Mouse (Mus musculus) cerebellum, adult 9-10 months (tissue): ENCODE results near the gene Ceacam9.
"Not testable (repeated sequence)": the region's sequence is repeated elsewhere in the genome, so short reads cannot be mapped to it uniquely, and the experiment has no call there.

Experiments used
- DNase-seq: peaks from one replicate; pipeline ENCODE4 v3.0.0; 2022

Ceacam9 gene

GRCm38 (mm10) chr7:16721629-16722028, at the start of gene Ceacam9:
Ceacam9 (plus strand) TSS chr7:16721929.
- no peak for DNase-seq

GRCm38 (mm10) chr7:16673823-16674222, 47.9 kb upstream of the Ceacam9 start:
- no peak for DNase-seq

- not testable (repeated sequence) for DNase-seq
Observed at GRCm38 (mm10) chr7:16674699-16675098, 47.0 kb upstream of the Ceacam9 start.

GRCm38 (mm10) chr7:16675605-16676004, 46.1 kb upstream of the Ceacam9 start, which contains the start of gene Ceacam15:
Ceacam15 (minus strand) TSS chr7:16675705.
- no peak for DNase-seq

GRCm38 (mm10) chr7:16680194-16680593, 41.5 kb upstream of the Ceacam9 start:
- DNase-seq: not testable (repeated sequence)

GRCm38 (mm10) chr7:16689196-16689595, 32.5 kb upstream of the Ceacam9 start:
- DNase-seq: no peak

- DNase-seq: no peak
Observed at GRCm38 (mm10) chr7:16695025-16695424, 26.7 kb upstream of the Ceacam9 start.

- no peak for DNase-seq
Observed at GRCm38 (mm10) chr7:16699042-16699441, 22.7 kb upstream of the Ceacam9 start.

DNA sequence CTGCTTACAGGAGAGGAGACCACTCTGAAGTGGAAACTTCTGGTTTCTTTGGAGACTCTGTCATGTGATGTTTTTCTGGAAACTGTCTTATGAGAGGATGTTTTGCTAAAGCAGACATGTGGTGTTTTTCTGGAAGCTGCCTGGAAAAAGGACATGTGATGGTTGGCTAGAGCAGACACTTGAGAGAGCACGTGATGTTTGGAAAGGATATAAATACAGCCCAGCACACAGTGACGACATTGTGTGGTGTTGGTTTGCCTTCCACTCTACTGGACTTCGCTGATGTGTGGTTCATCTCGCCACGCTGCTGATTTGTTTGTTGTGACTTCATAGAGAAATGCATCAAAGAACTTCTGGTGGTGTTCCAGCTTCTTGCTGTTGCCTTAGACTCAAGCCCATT, 21.1 kb upstream of the Ceacam9 start:
- no peak for DNase-seq

DNA sequence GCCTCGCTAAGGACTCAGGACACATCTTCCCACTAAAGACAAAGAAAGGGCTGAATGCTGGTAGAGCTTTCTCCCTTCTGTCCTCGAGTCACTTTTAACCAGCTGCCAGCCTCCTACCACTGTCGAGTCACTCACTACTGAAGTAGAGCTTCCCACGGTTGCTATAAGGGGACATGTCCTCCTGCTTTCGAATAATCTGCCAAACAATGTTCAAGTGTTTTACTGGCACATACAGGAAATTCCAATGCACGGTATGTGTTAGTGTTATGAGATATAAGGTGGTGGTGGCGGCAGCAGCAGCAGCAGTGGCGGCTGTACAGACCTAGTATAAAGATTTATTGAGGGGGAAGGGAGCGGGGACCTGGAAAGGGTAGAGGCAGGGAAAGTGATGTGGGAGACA, 15.3 kb upstream of the Ceacam9 start:
- DNase-seq: no peak

DNA sequence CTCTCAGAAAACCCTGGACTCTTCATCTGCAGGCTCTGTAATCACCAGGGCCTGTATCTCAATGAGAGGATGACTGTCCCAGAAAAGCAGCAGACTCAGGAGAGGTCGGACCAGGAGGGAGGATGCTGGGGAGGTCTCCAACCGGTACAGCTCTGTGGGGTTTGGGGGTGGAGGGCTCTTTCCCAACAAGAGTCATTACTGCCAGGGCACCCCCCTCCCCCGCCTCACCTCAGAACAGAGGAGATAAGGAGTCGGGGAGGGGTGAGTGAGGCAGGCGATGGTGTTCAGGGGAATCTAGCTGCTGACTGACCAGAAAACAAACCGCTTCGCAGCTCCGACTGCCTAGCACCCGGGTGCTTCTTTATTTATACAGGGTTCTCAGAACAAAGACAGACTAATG, 13.5 kb upstream of the Ceacam9 start:
- no peak for DNase-seq

- DNase-seq: no peak
Observed at GRCm38 (mm10) chr7:16710604-16711003, 11.1 kb upstream of the Ceacam9 start.

DNA sequence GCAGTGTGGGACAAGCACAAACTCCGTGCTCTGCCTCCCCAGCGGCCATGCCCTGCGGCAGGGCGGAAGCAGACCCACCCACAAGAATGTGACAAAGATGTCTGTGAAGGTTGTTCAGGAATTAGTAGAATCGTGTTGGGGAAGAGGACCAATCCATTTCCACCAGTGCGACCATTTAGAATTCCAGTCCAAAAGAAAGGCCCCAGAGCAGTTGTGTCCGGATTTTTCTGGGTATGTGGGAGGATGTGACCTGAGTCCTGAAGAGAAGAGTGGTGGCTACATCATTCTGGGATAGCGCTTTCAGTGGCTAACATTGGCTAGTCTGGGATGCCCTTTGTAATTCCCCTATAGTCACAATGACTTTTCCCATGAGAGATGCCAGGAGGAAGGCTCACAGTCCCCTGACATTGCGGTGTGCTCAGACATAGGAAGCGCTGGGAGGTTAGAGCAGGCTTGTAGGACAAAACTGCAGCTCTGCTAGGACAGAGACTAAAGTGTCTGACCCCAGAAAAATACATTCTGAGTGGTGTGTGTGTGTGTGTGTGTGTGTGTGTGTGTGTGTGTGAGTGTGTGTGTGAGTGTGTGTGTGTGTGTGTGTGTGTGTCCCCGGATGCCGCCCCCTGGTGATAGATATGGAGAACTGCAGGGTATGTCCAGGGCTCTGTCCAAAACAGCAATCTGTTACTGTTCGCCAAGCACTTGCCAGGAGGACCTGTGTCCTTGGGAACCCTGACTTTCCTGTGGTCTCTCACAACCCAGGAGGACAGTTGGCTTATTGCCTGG, 8.9 kb upstream of the Ceacam9 start:
- no peak for DNase-seq

DNA sequence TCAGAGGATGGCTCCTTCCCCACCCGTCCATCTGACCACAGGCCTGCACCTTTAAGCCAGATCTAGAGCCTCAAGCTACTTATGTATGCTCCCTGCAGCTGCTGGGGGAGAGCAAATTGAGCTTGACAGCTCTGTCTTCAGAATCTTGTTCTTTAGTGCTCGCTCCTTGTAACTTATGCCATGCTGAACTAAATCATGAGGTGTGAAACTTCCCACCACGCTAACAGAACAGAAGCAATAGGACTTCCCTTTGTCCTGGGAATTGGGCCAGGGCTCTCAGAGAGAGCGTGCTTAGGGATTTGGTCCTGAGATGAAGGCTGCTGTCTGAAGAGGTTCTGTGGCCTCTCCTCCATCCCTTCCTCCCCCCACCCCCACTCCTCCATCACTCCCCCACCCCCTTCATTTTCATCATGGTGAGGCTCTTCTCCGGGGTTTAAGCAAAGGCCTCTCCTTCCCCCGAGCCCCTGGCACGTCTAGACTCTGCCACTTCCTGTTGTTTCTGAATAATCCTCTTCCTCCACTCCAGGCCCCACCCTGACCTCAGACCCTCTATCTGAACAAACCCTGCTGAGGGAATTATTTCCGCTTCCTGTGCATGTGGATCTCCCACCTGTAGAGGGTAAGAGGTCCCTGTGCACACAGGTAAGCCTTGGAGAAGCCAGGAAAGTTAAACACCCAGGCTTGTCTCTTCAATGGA, 5.1 kb upstream of the Ceacam9 start:
- not testable (repeated sequence) for DNase-seq

- DNase-seq: not testable (repeated sequence)
Observed at GRCm38 (mm10) chr7:16722490-16722889, 761 bp downstream of the Ceacam9 start.

DNA sequence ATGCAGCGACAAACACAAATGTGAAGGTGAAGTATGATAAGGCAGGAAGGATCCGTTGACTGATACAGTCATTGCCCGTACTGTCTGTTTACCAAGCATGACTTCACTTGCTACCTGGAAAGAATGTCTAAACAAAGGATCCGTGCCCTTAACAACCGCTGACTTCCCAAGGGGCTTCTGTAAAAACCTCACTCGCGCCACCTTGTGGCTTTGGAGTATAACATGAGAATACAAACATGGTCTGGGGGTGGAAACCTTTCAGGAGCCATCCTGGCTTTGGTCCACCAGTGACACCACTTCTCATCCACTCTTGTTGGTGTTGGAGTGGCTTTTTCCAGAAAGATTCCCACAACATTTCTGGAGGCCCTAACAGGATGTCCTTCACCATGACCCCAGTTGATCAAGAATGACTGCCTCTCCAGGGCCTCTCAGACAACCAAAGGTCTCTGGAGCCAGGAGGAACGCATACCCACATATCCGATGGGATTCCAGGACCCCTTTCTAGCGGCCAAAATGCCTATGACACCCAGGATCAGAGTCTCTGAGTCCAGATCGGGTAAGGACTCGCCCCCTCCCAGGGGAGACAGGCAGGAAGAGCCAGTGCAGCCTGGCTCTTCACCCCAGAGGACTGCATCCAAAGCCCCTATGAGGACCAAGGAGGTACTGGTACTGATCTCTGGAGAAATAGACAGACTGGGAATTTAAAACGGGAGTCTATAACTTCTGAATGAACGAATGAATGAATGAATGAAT, 7.0 kb downstream of the Ceacam9 start:
- no peak for DNase-seq

DNA sequence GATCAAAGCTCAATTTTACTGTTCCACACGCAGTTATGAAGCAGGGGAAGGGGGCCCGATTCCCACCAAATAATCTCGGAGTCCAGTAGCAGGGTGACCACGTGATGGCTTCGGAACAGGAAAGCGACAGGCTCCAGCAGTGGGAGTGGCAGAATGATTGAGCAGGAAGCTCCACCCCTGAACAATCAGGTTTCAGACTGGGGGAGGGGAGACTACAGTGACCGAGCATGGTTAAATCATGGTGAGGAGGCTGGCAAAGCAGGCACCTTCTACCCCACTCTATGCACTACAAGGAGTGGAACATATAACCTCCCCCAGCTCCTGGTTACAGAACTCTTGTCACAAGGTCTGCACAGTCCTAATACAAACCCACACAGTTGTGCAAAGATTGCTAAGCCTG, 7.8 kb downstream of the Ceacam9 start:
- DNase-seq: not testable (repeated sequence)

DNA sequence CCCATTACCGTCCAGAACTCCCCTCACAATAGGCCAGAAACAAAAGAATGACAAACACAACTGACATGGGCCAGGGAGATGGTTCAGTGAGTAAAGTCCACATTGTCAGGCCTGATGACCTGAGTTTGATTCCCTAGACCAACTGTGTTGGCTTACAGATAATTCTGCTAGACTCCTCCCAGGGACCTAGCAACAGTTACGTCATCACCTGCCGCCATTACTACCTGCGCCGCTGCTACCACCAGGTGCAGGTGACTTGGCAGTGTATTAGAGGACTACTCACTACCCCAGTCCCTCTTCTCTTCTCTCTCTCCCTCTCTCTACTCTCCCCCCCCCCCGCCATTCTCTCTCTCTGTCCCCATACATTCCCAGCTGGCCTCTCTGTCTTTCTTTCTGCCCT, 9.1 kb downstream of the Ceacam9 start:
- DNase-seq: no peak

DNA sequence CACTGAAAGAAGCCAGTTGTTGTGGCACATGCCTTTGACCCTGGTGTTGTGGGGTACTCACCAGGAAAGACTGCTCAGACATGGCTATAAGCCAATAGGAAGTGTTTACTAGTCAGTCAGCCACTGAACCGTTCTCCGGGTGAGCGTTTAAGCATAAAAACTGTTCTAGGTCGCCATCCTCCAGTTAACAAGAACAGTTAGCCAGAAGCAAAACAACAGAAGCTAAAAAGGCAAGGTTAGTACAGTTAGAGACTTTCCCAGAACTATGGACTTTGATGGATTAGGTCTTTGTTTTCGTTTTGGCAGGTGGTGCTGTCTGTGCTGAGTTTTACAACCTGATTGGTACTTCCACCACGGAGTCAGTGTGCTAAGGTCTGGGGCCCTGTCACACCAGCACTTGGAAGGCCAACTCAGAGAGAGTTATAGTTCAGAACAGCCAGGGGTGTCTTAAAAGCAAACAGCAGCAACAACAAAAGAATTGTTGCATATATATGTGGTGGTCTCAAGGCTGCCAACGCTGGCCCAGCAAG, 10.2 kb downstream of the Ceacam9 start:
- DNase-seq: no peak

- DNase-seq: peak; percentile 72
Observed at GRCm38 (mm10) chr7:16737606-16738072, 15.9 kb downstream of the Ceacam9 start.

DNA sequence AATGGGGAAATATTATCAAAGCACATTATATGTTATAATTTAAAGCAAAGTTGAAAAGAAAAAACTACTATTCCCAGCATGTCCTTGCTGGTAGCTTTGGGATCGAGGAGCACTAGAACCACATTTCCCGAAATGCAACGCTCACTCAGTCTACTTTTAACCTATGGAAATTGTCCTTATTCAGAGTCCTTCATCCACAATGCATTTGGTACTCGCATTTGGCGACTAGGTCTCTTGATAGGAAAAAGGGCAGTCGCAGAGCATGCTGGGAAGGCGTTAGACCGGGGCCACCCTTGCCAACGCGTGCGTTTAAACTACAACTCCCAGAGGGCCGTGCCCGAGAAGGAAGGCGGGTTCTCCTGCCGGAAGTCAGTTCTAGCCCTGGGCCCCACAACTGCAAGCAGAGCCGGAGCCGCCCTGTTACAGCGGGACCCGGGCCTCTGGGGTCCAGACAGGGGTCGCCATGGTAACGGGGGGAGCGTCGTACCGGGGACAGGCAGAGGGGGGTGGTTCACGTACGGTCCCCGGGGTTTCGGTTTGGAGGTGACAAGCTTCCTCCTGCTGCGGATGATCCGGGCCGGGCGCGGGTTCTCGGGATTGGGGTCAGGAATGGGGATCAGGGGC, 16.5 kb downstream of the Ceacam9 start, which contains the start of gene Ap2s1:
Ap2s1 (plus strand) TSS at position 338 of the 624 bp plus-strand sequence.
- DNase-seq: peak; percentile 100

- peak; percentile 50 for DNase-seq
Observed at GRCm38 (mm10) chr7:16739056-16739604, 17.4 kb downstream of the Ceacam9 start.
